Mouse (Mus musculus): ENCODE data around the gene Nr5a2.
"Not testable (repeated sequence)": the region's sequence is repeated elsewhere in the genome, so short reads cannot be mapped to it uniquely, and the experiment has no call there.

Nr5a2 gene

GRCm38 (mm10) chr1:136839202-136839601, 121.0 kb downstream of the Nr5a2 start:
- DNase-seq (ENCODE audit: low read depth): peak; percentile 17

GRCm38 (mm10) chr1:136832305-136833152, 127.7 kb downstream of the Nr5a2 start:
- DNase-seq (ENCODE audit: low read depth): peak; percentile 24

GRCm38 (mm10) chr1:136830992-136831391, 129.3 kb downstream of the Nr5a2 start:
- no peak for DNase-seq (ENCODE audit: low read depth)

GRCm38 (mm10) chr1:136829931-136830330, 130.3 kb downstream of the Nr5a2 start:
- DNase-seq (ENCODE audit: low read depth): no peak

- no peak for DNase-seq (ENCODE audit: low read depth)
These were observed 136.4 kb downstream of the Nr5a2 start for GRCm38 (mm10) chr1:136823897-136824296.

GRCm38 (mm10) chr1:136800625-136801024, 159.6 kb downstream of the Nr5a2 start:
- no peak for DNase-seq (ENCODE audit: low read depth)

- no peak for DNase-seq (ENCODE audit: low read depth)
These were observed 163.7 kb downstream of the Nr5a2 start for GRCm38 (mm10) chr1:136796361-136797090.

GRCm38 (mm10) chr1:136792957-136793883, 167.0 kb downstream of the Nr5a2 start:
- not testable (repeated sequence) for DNase-seq (ENCODE audit: low read depth)

All from 416B (cell line).